Mouse (Mus musculus) cortical plate, adult 2 months (tissue): ENCODE data around the gene Malsu1.

Experiments
- CTCF ChIP-seq: fragments of 200-500 bp; IDR thresholded peaks from 2 replicates; pipeline ENCODE4 v1.5.1; 2011; ENCODE audit warnings: mild to moderate bottlenecking, control low read depth, low read length; ENCODE audit not compliant: insufficient read depth; ENCODE audit errors: extremely low read depth
- POLR2A ChIP-seq: fragments of 200-500 bp; IDR thresholded peaks from 2 replicates; pipeline ENCODE4 v1.6.1; 2011; ENCODE audit warnings: mild to moderate bottlenecking, low read length, control low read depth; ENCODE audit not compliant: insufficient read depth; ENCODE audit errors: extremely low read depth

DNA sequence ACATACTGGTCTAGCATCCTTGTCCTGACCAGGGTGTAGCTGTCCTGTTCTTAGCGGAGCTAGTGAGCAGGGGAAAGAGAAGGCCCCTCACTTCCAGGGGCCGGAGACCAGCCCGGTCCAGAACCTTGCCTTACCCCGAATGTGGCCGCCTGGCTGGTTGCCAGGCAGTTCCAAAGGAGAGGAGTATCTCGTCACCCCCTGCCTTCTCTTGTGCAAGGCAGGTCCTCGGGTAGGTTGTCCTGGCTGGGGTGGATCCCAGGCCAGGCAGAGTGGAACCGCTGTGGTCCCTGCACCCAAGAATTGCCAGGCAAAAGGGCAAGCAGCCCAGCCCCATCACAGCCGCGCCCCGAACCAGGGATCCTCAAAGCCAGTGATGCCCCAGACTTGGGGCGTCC, 36.3 kb upstream of the Malsu1 start:
- TF ChIP-seq POLR2A (no peak), CTCF (no peak)
